Mouse (Mus musculus) heart, embryonic 15.5 days (tissue): ENCODE data around the gene Samd8. TPM values are rescaled to one million over a fixed set of nuclear protein-coding genes. Genes with fewer than 3 reads are reported as not detected.

Source experiments
- ATAC-seq: fragments of 200-750 bp; cut with Nextera tagmentation; replicated peaks from 2 replicates; pipeline ENCODE4 v1.8.0; 2017; ENCODE audit warnings: low read depth, moderate TSS enrichment; ENCODE audit not compliant: insufficient number of reproducible peaks, insufficient read depth, low FRiP score
- H3K27ac ChIP-seq: fragments of 300-500 bp; sonication (generic); 2 replicates; pipeline ENCODE4 v1.5.1; 2015; ENCODE audit warnings: mild to moderate bottlenecking, inconsistent platforms
- H3K27me3 ChIP-seq: fragments of 300-500 bp; sonication (generic); 2 replicates; pipeline ENCODE4 v1.6.1; 2015; ENCODE audit warnings: inconsistent platforms
- H3K36me3 ChIP-seq: fragments of 300-500 bp; sonication (generic); 2 replicates; pipeline ENCODE4 v1.6.1; 2015; ENCODE audit warnings: mild to moderate bottlenecking, inconsistent platforms
- H3K4me1 ChIP-seq: fragments of 300-500 bp; sonication (generic); replicated peaks from 2 replicates; pipeline ENCODE4 v1.6.1; 2015; ENCODE audit warnings: inconsistent platforms
- H3K4me2 ChIP-seq: fragments of 300-500 bp; sonication (generic); 2 replicates; pipeline ENCODE4 v1.6.1; 2015; ENCODE audit warnings: inconsistent platforms, mild to moderate bottlenecking, moderate library complexity
- H3K4me3 ChIP-seq: fragments of 300-500 bp; sonication (generic); 2 replicates; pipeline ENCODE4 v1.5.1; 2015; ENCODE audit warnings: mild to moderate bottlenecking, inconsistent platforms
- H3K9ac ChIP-seq: fragments of 300-500 bp; sonication (generic); 2 replicates; pipeline ENCODE4 v1.6.1; 2015; ENCODE audit warnings: mild to moderate bottlenecking, inconsistent platforms
- H3K9me3 ChIP-seq: fragments of 300-500 bp; sonication (generic); replicated peaks from 2 replicates; pipeline ENCODE4 v1.6.1; 2016; ENCODE audit warnings: inconsistent platforms
- WGBS: fragments of 180-500 bp; shearing (Covaris S2); methylation state at CpG from one replicate; pipeline ENCODE4 v1.1.7; 2015; ENCODE audit warnings: mixed read lengths; 5-methylcytosine and 5-hydroxymethylcytosine counted together
- polyA plus RNA-seq: library from polyadenylated mRNA; unstranded; fragments of >200 nt; fragmentation: Nextera tagmentation; extraction: Ambion mirVana; gene quantifications from 2 replicates; pipeline ENCODE4 v1.2.1, GENCODE M21; 2015

The Samd8 gene
- polyA plus RNA-seq, 1 experiment from 2014 or later, result 7.7 TPM

- Histone ChIP-seq H3K36me3 (peaks cover 99% of the 10 kb centered on the region), H3K27ac (no peak overlapping the region), H3K4me2 (no peak overlapping the region), H3K9ac (no peak overlapping the region), H3K4me3 (no peak overlapping the region), H3K9me3 (no peaks in the 10 kb centered on the region), H3K27me3 (no peaks in the 10 kb centered on the region), H3K4me1 (peaks cover 56% of the 10 kb centered on the region)
- no peak; the same call in 1 of the 2 replicates for ATAC-seq
- WGBS, result 45% methylated on average over 8 of the region's 8 CpGs
Observed at GRCm38 (mm10) chr14:21838336-21839017, 88.1 kb downstream of the Samd8 start.

- no peaks in the 10 kb centered on the region for H3K9me3 ChIP-seq
- no peak overlapping the region for H3K4me3 ChIP-seq
- H3K9ac ChIP-seq, result no peak overlapping the region
- peak overlapping the region; percentile 64 for H3K27ac ChIP-seq
- peaks cover 50% of the 10 kb centered on the region for H3K4me1 ChIP-seq
- H3K4me2 ChIP-seq, result no peak overlapping the region
- 60% methylated on average over 5 of the region's 5 CpGs for WGBS
- no peaks in the 10 kb centered on the region for H3K27me3 ChIP-seq
- ATAC-seq, result no peak
- H3K36me3 ChIP-seq, result peaks cover 96% of the 10 kb centered on the region
Observed at GRCm38 (mm10) chr14:21841819-21842592, 91.7 kb downstream of the Samd8 start.

DNA sequence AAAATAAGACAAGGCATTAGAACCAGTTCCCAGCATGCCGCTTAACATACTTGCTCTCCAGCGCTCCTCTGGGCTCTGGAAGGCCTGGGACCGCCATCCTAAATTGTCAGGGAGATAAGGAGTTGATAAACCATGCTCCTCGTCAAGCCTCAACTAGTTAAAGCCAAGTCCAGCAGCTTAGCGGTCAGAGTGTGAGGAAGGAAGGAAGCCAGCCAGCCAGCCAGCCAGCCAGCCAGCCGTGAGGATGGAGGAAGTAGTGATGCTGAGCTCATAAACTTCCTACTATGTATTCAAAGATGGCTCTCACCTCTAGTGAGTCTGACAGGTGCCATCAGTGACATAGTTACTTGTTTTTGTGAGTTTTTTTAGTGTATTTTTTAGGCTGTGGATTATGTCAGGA lies 92.9 kb downstream of the Samd8 start:
- no peak overlapping the region for H3K4me2 ChIP-seq
- no peaks in the 10 kb centered on the region for H3K9me3 ChIP-seq
- H3K4me1 ChIP-seq, result peaks cover 53% of the 10 kb centered on the region
- peak overlapping the region; percentile 64 for H3K27ac ChIP-seq
- WGBS, result 25% methylated on average over 6 of the region's 6 CpGs
- no peaks in the 10 kb centered on the region for H3K27me3 ChIP-seq
- H3K4me3 ChIP-seq, result no peak overlapping the region
- no peak overlapping the region for H3K9ac ChIP-seq
- peaks cover 84% of the 10 kb centered on the region for H3K36me3 ChIP-seq
- no peak for ATAC-seq

DNA sequence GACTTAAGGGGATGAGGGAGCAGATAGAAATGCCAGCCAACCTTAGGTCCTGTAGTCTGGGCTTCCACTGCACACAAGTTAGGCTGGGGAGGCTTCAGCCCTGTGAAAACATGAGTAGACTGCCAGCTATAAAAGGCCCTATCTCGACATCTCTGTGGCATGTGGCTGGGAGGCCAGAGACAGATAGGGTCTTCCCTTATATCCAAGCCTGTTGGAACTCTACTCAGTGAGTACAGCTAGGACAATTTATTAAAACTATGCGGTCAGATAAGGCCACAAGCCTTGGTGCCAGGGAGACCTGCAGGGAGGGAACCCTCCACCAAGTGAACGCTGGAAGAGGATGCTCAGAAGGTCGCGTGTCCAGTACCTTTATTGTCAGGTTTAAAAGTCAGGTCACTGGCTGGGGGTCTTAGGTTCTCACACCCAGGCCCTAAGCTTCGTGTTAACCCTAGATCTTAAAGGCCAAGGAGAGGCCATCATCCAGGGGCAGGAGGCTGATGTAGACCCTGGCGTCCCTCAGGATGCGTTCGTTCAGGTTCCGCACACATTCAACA lies 96.6 kb downstream of the Samd8 start:
- 16% methylated on average over 10 of the region's 10 CpGs for WGBS
- H3K27me3 ChIP-seq, result no peaks in the 10 kb centered on the region
- peaks cover 43% of the 10 kb centered on the region for H3K4me1 ChIP-seq
- peak overlapping the region; percentile 84 for H3K27ac ChIP-seq
- H3K9ac ChIP-seq, result no peak overlapping the region
- H3K4me2 ChIP-seq, result peak overlapping the region; percentile 99
- no peaks in the 10 kb centered on the region for H3K9me3 ChIP-seq
- H3K4me3 ChIP-seq, result peak overlapping the region; percentile 81
- ATAC-seq, result no peak
- peaks cover 48% of the 10 kb centered on the region for H3K36me3 ChIP-seq

- WGBS, result under 1% methylated on average over 50 of the region's 50 CpGs
- ATAC-seq, result peak; percentile 24
- peak overlapping the region; percentile 81 for H3K4me3 ChIP-seq
- H3K4me2 ChIP-seq, result peak overlapping the region; percentile 99
- peaks cover 37% of the 10 kb centered on the region for H3K4me1 ChIP-seq
- no peaks in the 10 kb centered on the region for H3K27me3 ChIP-seq
- peak overlapping the region; percentile 79 for H3K9ac ChIP-seq
- H3K36me3 ChIP-seq, result peaks cover 41% of the 10 kb centered on the region
- H3K27ac ChIP-seq, result peak overlapping the region; percentile 84
- no peaks in the 10 kb centered on the region for H3K9me3 ChIP-seq
Observed at GRCm38 (mm10) chr14:21847381-21848165, 97.2 kb downstream of the Samd8 start.

Other genes starting within 250 kb of the Samd8 start
- 0.14 and 0.32 TPM in 2 replicates for gene Dupd1, start 36.0 kb upstream of the Samd8 start, polyA plus RNA-seq
- gene Dusp13, start 650 bp downstream of the Samd8 start, polyA plus RNA-seq, result 0.18 TPM in 1 of 2 replicates, not detected in the other
- 435 and 491 TPM in 2 replicates for gene Vdac2, start 74.7 kb downstream of the Samd8 start, polyA plus RNA-seq
- gene Comtd1, start 98.4 kb downstream of the Samd8 start, polyA plus RNA-seq, result 35.1 and 38.1 TPM in 2 replicates
- 3.0 and 5.4 TPM in 2 replicates for gene Zfp503, start 239.1 kb downstream of the Samd8 start, polyA plus RNA-seq